Mouse (Mus musculus) cerebellum, adult 8-10 months (tissue): ENCODE results near the gene Galnt2.

ENCODE experiments used
- DNase-seq: peaks from one replicate; pipeline ENCODE4 v3.0.0; 2022

Galnt2 gene

GRCm38 (mm10) chr8:124295357-124295756, 64.2 kb downstream of the Galnt2 start:
- no peak for DNase-seq

GRCm38 (mm10) chr8:124301512-124301911, 70.3 kb downstream of the Galnt2 start:
- no peak for DNase-seq

- DNase-seq: no peak
These were observed 70.9 kb downstream of the Galnt2 start for GRCm38 (mm10) chr8:124301935-124302555.

- DNase-seq: no peak
These were observed 72.2 kb downstream of the Galnt2 start for GRCm38 (mm10) chr8:124303211-124303902.

- no peak for DNase-seq
These were observed 73.0 kb downstream of the Galnt2 start for GRCm38 (mm10) chr8:124304141-124304540.

- no peak for DNase-seq
These were observed 75.4 kb downstream of the Galnt2 start for GRCm38 (mm10) chr8:124306574-124306973.

GRCm38 (mm10) chr8:124307700-124308099, 76.5 kb downstream of the Galnt2 start:
- DNase-seq: no peak

GRCm38 (mm10) chr8:124310509-124310908, 79.3 kb downstream of the Galnt2 start:
- no peak for DNase-seq

GRCm38 (mm10) chr8:124311111-124311510, 79.9 kb downstream of the Galnt2 start:
- DNase-seq: no peak

GRCm38 (mm10) chr8:124311723-124312122, 80.5 kb downstream of the Galnt2 start:
- DNase-seq: no peak

GRCm38 (mm10) chr8:124312228-124312627, 81.0 kb downstream of the Galnt2 start:
- no peak for DNase-seq

- no peak for DNase-seq
These were observed 83.6 kb downstream of the Galnt2 start for GRCm38 (mm10) chr8:124314803-124315202.

- peak; percentile 87 for DNase-seq
These were observed 85.4 kb downstream of the Galnt2 start for GRCm38 (mm10) chr8:124316466-124317136.

GRCm38 (mm10) chr8:124317191-124317682, 86.0 kb downstream of the Galnt2 start:
- DNase-seq: no peak

GRCm38 (mm10) chr8:124317821-124318220, 86.6 kb downstream of the Galnt2 start:
- DNase-seq: no peak

GRCm38 (mm10) chr8:124318612-124319315, 87.6 kb downstream of the Galnt2 start:
- no peak for DNase-seq

GRCm38 (mm10) chr8:124319316-124319652, 88.1 kb downstream of the Galnt2 start:
- no peak for DNase-seq

GRCm38 (mm10) chr8:124321227-124321840, 90.1 kb downstream of the Galnt2 start:
- no peak for DNase-seq

- no peak for DNase-seq
These were observed 92.2 kb downstream of the Galnt2 start for GRCm38 (mm10) chr8:124323356-124323755.

- DNase-seq: no peak
These were observed 97.1 kb downstream of the Galnt2 start for GRCm38 (mm10) chr8:124328259-124328658.

- DNase-seq: no peak
These were observed 98.5 kb downstream of the Galnt2 start for GRCm38 (mm10) chr8:124329690-124330089.

GRCm38 (mm10) chr8:124330433-124330832, 99.2 kb downstream of the Galnt2 start:
- peak; percentile 52 for DNase-seq

GRCm38 (mm10) chr8:124331094-124331493, 99.9 kb downstream of the Galnt2 start:
- DNase-seq: no peak
